Comparison of ENCODE assay signal across 10 mouse cellular contexts in the genomic region with DNA sequence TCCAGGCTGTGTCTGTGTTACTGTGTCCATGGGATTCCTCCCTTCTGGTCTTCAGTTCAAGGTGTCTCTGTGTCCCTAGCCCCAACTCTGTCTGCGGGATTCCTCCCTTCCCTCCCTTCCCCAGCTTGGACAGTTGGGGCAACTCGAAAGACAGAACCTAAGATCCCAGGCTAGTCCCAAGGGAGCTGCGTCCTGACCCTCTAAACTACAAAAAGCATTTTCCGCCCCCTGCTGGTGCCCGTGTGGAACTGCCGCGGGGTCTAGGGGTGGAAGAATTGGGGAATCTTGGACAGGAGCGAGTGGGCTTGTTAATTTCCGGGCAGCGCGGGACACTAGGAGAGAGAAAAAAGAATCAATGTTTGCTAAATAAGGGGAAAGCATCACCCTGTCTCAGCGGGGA. TPM values are rescaled to one million over a fixed set of nuclear protein-coding genes. Genes with fewer than 3 reads are reported as not detected.
DNase-seq lines count a peak whose midpoint lies in the region; ATAC-seq and TF ChIP-seq lines count a peak whose summit lies in the region.
"Had no signal": no experiment of that assay in that cellular context is flagged by ENCODE, and none has a peak within 500 bp of the region (broad histone marks: within the 10 kb centered on the region; RNA-seq: fewer than 3 reads in every experiment).

No protein-coding gene starts in this region.

- no peaks in the 10 kb centered on the region for H3K9me3 ChIP-seq in forebrain, embryonic 14.5 days (replicated peaks; ENCODE audit: control insufficient read depth, low read length)
- H3K9me3 ChIP-seq in hindbrain, embryonic 15.5 days: no peaks in the 10 kb centered on the region
- no peaks in the 10 kb centered on the region for H3K9me3 ChIP-seq in limb, embryonic 10.5 days (replicated peaks)
- H3K9me3 ChIP-seq in midbrain, postnatal 0 days (ENCODE audit: low read length): no peaks in the 10 kb centered on the region
- H3K9me3 ChIP-seq: liver, embryonic 15.5 days had no signal

- TF ChIP-seq POLR2A in bone marrow, adult 2 months (IDR thresholded peaks at IDR 0.05; ENCODE audit: borderline replicate concordance, control insufficient read depth, low read depth, low read length): no peak

- peak overlapping the region; percentile 37 for H3K4me2 ChIP-seq in forebrain, embryonic 14.5 days (ENCODE audit: low read length)
- peak overlapping the region; percentile 32 for H3K4me2 ChIP-seq in hindbrain, embryonic 15.5 days
- H3K4me2 ChIP-seq in midbrain, postnatal 0 days (ENCODE audit: low read depth, low read length, poor library complexity, severe bottlenecking): peak overlapping the region; percentile 28
- H3K4me2 ChIP-seq: liver, embryonic 15.5 days had no signal

- no peaks in the 10 kb centered on the region for H3K36me3 ChIP-seq in forebrain, embryonic 14.5 days (ENCODE audit: control insufficient read depth, insufficient read depth, low read length)
- no peaks in the 10 kb centered on the region for H3K36me3 ChIP-seq in hindbrain, embryonic 15.5 days
- H3K36me3 ChIP-seq in limb, embryonic 10.5 days: no peaks in the 10 kb centered on the region
- H3K36me3 ChIP-seq in midbrain, postnatal 0 days (ENCODE audit: insufficient read depth, low read length): no peaks in the 10 kb centered on the region
- H3K36me3 ChIP-seq: G1E; liver, embryonic 15.5 days had no signal

- no peaks in the 10 kb centered on the region for H3K4me1 ChIP-seq in bone marrow, adult 2 months (ENCODE audit: control insufficient read depth, insufficient read depth, low read length)
- H3K4me1 ChIP-seq in forebrain, embryonic 14.5 days (ENCODE audit: control insufficient read depth, insufficient read depth, low read length): peaks cover 4% of the 10 kb centered on the region; the same call in 1 of the 2 replicates
- H3K4me1 ChIP-seq in hindbrain, embryonic 15.5 days (replicated peaks): peaks cover 14% of the 10 kb centered on the region
- peaks cover 70% of the 10 kb centered on the region for H3K4me1 ChIP-seq in limb, embryonic 10.5 days
- no peaks in the 10 kb centered on the region for H3K4me1 ChIP-seq in midbrain, postnatal 0 days (ENCODE audit: insufficient read depth, low read length)
- H3K4me1 ChIP-seq: liver, embryonic 15.5 days had no signal

- H3K4me3 ChIP-seq in bone marrow, adult 2 months (replicated peaks; ENCODE audit: control insufficient read depth, low read depth, low read length): no peak overlapping the region
- H3K4me3 ChIP-seq in forebrain, embryonic 14.5 days (ENCODE audit: low read depth, low read length): no peak overlapping the region; the same call in 1 of the 2 replicates
- no peak overlapping the region for H3K4me3 ChIP-seq in hindbrain, embryonic 15.5 days
- peak overlapping the region; percentile 24; the same call in 1 of the 2 replicates for H3K4me3 ChIP-seq in limb, embryonic 10.5 days
- no peak overlapping the region for H3K4me3 ChIP-seq in midbrain, postnatal 0 days (ENCODE audit: low read depth, low read length)
- H3K4me3 ChIP-seq: liver, embryonic 15.5 days had no signal

- peak; percentile 42 for TF ChIP-seq CTCF in bone marrow, adult 2 months (IDR thresholded peaks at IDR 0.05; ENCODE audit: control insufficient read depth, insufficient read depth, low read length)
- peak; percentile 83 for TF ChIP-seq CTCF in midbrain, postnatal 0 days (IDR thresholded peaks at IDR 0.05)

- DNase-seq in frontal cortex, postnatal 14 days (ENCODE audit: low spot score in 2 of 2): peak; percentile 26 to 42
- DNase-seq in forebrain, embryonic 14.5 days (ENCODE audit: low spot score): peak; percentile 83
- DNase-seq in limb, embryonic 10.5 days (ENCODE audit: low spot score): peak; percentile 89
- peak; percentile 70 for DNase-seq in midbrain, postnatal 0 days (ENCODE audit: low spot score)
- peak; percentile 9 for DNase-seq in thymus, postnatal 0 days (ENCODE audit: low spot score)

- no peak overlapping the region for H3K27ac ChIP-seq in bone marrow, adult 2 months (ENCODE audit: control insufficient read depth, insufficient read depth, low read depth, low read length, poor library complexity)
- no peak overlapping the region for H3K27ac ChIP-seq in forebrain, embryonic 14.5 days (ENCODE audit: low read depth, low read length)
- H3K27ac ChIP-seq in hindbrain, embryonic 15.5 days (replicated peaks): no peak overlapping the region
- peak overlapping the region; percentile 76 for H3K27ac ChIP-seq in limb, embryonic 10.5 days
- no peak overlapping the region for H3K27ac ChIP-seq in midbrain, postnatal 0 days (ENCODE audit: low read depth, low read length)
- H3K27ac ChIP-seq: liver, embryonic 15.5 days had no signal

- ATAC-seq in frontal cortex, adult (ENCODE audit: low TSS enrichment): no peak; the same call in 1 of the 2 replicates
- 0 out of 2 replicates have a peak, but pooled peaks have one; percentile 46 for ATAC-seq in forebrain, embryonic 14.5 days
- no peak for ATAC-seq in hindbrain, embryonic 15.5 days (ENCODE audit: low FRiP score, low read depth)
- no peak for ATAC-seq in midbrain, postnatal 0 days (ENCODE audit: low FRiP score)

- WGBS in bone marrow, adult 2 months: 4% methylated on average over 12 of the region's 12 CpGs
- under 1% methylated on average over 12 of the region's 12 CpGs for WGBS in forebrain, embryonic 14.5 days
- WGBS in hindbrain, embryonic 15.5 days: 3% methylated on average over 12 of the region's 12 CpGs
- 4% methylated on average over 12 of the region's 12 CpGs for WGBS in limb, embryonic 10.5 days
- WGBS in midbrain, postnatal 0 days: 2% methylated on average over 12 of the region's 12 CpGs

- no peaks in the 10 kb centered on the region for H3K27me3 ChIP-seq in forebrain, embryonic 14.5 days (replicated peaks; ENCODE audit: control insufficient read depth, insufficient read depth, low read length)
- peaks cover 14% of the 10 kb centered on the region; the same call in 1 of the 2 replicates for H3K27me3 ChIP-seq in hindbrain, embryonic 15.5 days
- 0 out of 2 replicates have a peak, but pooled peaks cover 6% of the 10 kb centered on the region for H3K27me3 ChIP-seq in limb, embryonic 10.5 days (ENCODE audit: low read depth, poor library complexity, severe bottlenecking)
- no peaks in the 10 kb centered on the region; the same call in 1 of the 2 replicates for H3K27me3 ChIP-seq in midbrain, postnatal 0 days (ENCODE audit: insufficient read depth, low read length)

- H3K9ac ChIP-seq in forebrain, embryonic 14.5 days (ENCODE audit: low read length): peak overlapping the region; percentile 41; the same call in 1 of the 2 replicates
- no peak overlapping the region for H3K9ac ChIP-seq in hindbrain, embryonic 15.5 days
- H3K9ac ChIP-seq in midbrain, postnatal 0 days (replicated peaks; ENCODE audit: low read length, poor library complexity, severe bottlenecking): no peak overlapping the region
- H3K9ac ChIP-seq: liver, embryonic 15.5 days had no signal

RNA-seq across cellular contexts. Expression of a gene that starts 6.9 kb away (rescaled TPM):
- polyA plus RNA-seq in bone marrow, adult 2 months (2011; ENCODE audit: insufficient read depth, insufficient read length, low replicate concordance, missing spikeins): not detected in 2 replicates
- not detected in 2 replicates for polyA plus RNA-seq in forebrain, embryonic 14.5 days (2014; fragmentation: Nextera tagmentation; extraction: Ambion mirVana)
- not detected in 2 replicates for polyA plus RNA-seq in hindbrain, embryonic 15.5 days (2015; fragmentation: Nextera tagmentation; extraction: Ambion mirVana)
- not detected in 2 replicates for polyA plus RNA-seq in limb, embryonic 10.5 days (2016; fragmentation: Nextera tagmentation; extraction: Ambion mirVana)
- total RNA-seq in midbrain, postnatal 0 days (2014; rRNA removed): not detected in 2 replicates
- polyA plus RNA-seq in midbrain, postnatal 0 days (2015; fragmentation: Nextera tagmentation; extraction: Ambion mirVana): not detected in 2 replicates
- polyA plus RNA-seq in thymus, postnatal 0 days (2015; fragmentation: Nextera tagmentation; extraction: Ambion mirVana): not detected in 2 replicates
- total RNA-seq: G1E had no signal
- polyA plus RNA-seq: G1E; liver, embryonic 15.5 days had no signal

RNA-seq across cellular contexts. Expression of a gene that starts 37.9 kb away (rescaled TPM):
- 0.54 and 0.70 TPM in 2 replicates for polyA plus RNA-seq in bone marrow, adult 2 months (2011; ENCODE audit: insufficient read depth, insufficient read length, low replicate concordance, missing spikeins)
- 20.6 and 25.0 TPM in 2 replicates for polyA plus RNA-seq in forebrain, embryonic 14.5 days (2014; fragmentation: Nextera tagmentation; extraction: Ambion mirVana)
- polyA plus RNA-seq in hindbrain, embryonic 15.5 days (2015; fragmentation: Nextera tagmentation; extraction: Ambion mirVana): 14.0 and 16.2 TPM in 2 replicates
- polyA plus RNA-seq in limb, embryonic 10.5 days (2016; fragmentation: Nextera tagmentation; extraction: Ambion mirVana): 67.4 and 93.9 TPM in 2 replicates
- 10.7 and 13.4 TPM in 2 replicates for total RNA-seq in midbrain, postnatal 0 days (2014; rRNA removed)
- polyA plus RNA-seq in midbrain, postnatal 0 days (2015; fragmentation: Nextera tagmentation; extraction: Ambion mirVana): 9.3 and 12.0 TPM in 2 replicates
- polyA plus RNA-seq in thymus, postnatal 0 days (2015; fragmentation: Nextera tagmentation; extraction: Ambion mirVana): 6.6 and 7.6 TPM in 2 replicates
- polyA plus RNA-seq: G1E had no signal

Comparison
In these comparisons a context has a peak if more than half of its experiments do, and no peak if none do; other contexts are left out.
1. DNase-seq: peak in every context shown above with its lines; median percentile 89 in limb, embryonic 10.5 days; 83 in forebrain, embryonic 14.5 days; 70 in midbrain, postnatal 0 days; 34 in frontal cortex, postnatal 14 days; 9 in thymus, postnatal 0 days.